Mouse (Mus musculus): ENCODE data around the gene Uaca.
A peak's percentile ranks its signal among the peaks of the same experiment; 100 is the strongest.
"Not testable (repeated sequence)": the region's sequence is repeated elsewhere in the genome, so short reads cannot be mapped to it uniquely, and the experiment has no call there.

Uaca gene

GRCm38 (mm10) chr9:60794841-60795351 lies 554 bp downstream of the Uaca start:
- peak; percentile 50 for DNase-seq (ENCODE audit: low read depth, low spot score)

GRCm38 (mm10) chr9:60796076-60796475 lies 1.7 kb downstream of the Uaca start:
- DNase-seq (ENCODE audit: low read depth, low spot score): no peak

DNA sequence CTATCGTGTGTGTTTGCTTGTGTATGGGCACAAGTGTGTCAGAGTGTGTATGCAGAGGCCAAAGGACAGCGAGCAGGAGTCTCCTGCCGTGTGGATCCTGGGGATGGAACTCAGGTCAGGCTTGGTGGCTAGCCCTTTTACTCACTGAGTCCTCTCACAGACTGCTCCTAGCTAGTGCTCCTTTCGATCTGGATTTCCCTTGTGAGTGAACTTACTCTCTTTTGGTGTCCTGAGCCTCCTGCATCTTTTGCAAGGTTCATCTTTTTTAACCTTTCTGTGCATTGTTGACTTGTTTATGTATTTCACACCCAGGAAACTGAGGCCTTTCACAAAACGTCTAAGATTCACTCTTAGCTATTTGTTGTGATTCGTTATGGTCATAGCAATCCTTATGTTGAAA lies 2.8 kb downstream of the Uaca start:
- no peak for DNase-seq (ENCODE audit: low read depth, low spot score)

- no peak for DNase-seq (ENCODE audit: low read depth, low spot score)
Observed at GRCm38 (mm10) chr9:60799061-60799460, 4.7 kb downstream of the Uaca start.

- DNase-seq (ENCODE audit: low read depth, low spot score): no peak
Observed at GRCm38 (mm10) chr9:60800663-60801382, 6.5 kb downstream of the Uaca start.

- no peak for DNase-seq (ENCODE audit: low read depth, low spot score)
Observed at GRCm38 (mm10) chr9:60801746-60802145, 7.4 kb downstream of the Uaca start.

DNA sequence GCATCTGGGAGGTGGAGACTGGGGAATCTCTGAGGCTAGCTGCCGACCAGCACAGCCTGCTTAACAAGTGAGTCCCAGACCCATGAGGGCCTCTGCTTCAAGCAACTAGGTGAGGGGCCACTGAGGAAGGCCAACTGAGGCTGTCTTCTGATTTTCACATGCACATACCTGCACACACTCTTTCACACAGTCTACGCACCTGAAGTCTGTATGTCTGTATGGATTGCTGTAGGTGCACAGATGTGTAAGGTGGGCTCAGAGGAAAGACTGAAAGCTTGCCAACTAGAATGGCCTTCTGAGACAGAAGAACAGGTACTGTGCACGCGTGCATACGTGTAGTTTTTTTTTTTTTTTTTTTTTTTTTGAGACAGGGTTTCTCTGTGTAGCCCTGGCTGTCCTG lies 8.0 kb downstream of the Uaca start:
- DNase-seq (ENCODE audit: low read depth, low spot score): no peak

DNA sequence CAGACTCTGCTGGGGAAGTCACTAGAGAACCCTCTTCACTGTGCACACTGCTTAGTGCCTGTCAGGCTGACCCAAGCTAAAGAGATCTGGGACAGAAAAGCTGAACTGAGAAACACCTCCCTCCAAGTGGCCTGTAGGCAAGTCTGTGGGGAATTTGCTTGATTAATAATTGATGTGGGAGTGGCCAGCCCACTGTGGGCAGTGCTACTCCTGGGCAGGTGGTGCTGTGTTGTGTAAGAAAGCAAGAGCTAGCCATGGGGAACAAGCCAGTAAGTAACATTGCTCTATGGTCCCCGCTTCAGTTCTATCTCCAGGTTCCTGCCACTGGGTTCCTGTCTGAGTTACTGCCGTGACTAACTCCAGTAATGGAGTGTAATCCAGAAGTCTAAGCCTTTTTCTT lies 11.7 kb downstream of the Uaca start:
- no peak for DNase-seq (ENCODE audit: low read depth, low spot score)

GRCm38 (mm10) chr9:60807996-60808395 lies 13.7 kb downstream of the Uaca start:
- DNase-seq (ENCODE audit: low read depth, low spot score): no peak

GRCm38 (mm10) chr9:60813139-60813880 lies 19.0 kb downstream of the Uaca start:
- DNase-seq (ENCODE audit: low read depth, low spot score): peak; percentile 77

DNA sequence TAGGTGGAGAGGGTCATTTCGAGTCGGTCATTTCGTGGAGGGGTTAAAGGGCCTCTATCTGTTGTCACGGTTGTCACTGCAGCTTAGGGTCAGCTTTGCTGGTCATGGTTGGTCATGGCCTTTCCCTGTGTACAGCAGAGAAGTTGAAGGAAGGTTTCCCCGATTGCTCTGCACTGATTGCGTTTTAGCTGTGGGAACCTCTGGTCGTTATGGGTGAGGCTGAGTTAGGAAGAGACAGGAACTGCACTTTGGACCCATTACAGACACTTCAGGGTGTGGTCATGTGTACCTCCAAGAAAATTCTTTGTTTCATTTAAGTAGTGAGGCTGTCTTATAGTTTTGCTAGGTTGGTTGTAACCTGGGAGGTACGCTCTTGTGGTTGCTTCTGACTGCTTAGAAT lies 21.2 kb downstream of the Uaca start:
- no peak for DNase-seq (ENCODE audit: low read depth, low spot score)

DNA sequence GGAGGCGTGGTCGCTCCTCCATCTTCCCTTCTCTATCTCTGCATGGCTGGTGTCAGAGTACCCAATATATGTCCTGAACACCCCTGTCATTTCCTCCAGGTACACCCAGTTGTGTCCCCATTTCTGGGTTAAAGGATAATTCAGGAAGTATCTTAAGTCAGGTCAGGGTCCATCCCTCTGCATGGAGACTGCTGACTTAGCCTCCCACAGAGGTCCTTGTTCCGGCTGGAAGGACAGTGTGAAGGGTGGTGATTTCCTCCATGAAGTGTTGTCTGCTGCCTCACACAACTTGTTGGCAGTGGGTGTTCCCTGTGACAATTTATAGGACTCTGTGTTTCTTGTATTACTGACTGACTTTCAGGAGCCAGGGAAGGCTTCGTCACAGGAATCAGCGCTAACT lies 23.2 kb downstream of the Uaca start:
- no peak for DNase-seq (ENCODE audit: low read depth, low spot score)

- not testable (repeated sequence) for DNase-seq (ENCODE audit: low read depth, low spot score)
Observed at GRCm38 (mm10) chr9:60818582-60818981, 24.2 kb downstream of the Uaca start.

DNA sequence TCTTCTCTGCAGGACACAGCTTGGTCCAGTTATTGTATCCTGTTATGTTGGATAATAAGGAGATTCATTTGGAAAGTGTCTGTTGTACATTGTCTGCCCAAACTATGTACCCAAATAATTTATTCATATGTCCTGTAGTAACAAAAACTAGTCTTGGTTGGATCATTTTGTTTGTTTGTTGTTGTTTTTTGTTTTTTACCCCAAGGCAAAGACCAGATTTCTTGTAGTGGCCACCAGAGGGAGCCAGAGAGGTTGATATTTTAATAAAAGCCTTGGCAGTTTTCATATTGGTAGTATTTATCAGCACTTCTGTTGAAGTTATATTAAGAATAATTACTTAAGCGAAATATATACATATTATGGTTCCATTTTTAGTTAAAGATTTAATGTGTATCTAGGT lies 25.0 kb downstream of the Uaca start:
- peak; percentile 48 for DNase-seq (ENCODE audit: low read depth, low spot score)

DNA sequence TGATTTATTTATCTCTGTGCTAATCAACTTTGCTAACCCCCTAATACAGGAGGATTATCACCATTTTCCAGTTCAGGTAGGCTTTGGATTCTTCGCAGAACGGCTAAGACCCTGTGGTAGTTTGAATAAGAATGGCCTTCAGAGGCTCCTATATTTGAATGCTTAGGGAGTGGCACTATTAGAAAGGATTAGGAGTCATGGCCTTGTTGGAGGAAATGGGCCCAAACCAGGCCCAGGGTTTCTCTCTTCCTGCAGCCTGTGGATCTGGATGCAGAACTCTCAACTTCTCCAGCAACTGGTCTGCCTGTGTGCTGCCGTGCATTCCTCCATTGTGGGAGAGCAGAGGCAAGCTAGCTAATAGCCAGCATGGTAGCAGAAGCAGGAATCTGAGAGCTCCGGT lies 27.2 kb downstream of the Uaca start:
- DNase-seq (ENCODE audit: low read depth, low spot score): no peak

DNA sequence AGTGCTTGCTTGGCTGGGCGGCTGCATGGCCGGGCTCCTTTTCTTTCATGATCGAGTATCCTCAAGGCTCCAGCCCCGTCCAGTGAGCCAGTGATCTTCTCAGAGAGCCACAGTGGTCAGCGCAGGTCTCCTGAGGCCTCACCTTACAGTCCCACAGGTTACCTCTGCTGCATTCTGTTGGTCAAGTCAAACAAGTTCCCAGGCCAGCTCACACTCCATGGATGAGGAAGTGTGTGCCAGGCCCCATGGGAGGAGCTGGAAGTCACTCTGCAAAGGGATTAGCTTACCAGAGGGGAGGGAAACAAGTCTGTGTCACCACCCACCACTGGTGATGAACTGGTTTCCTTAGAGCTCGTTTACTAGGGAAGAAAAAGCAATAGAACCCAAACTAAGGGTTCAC lies 28.3 kb downstream of the Uaca start:
- no peak for DNase-seq (ENCODE audit: low read depth, low spot score)

DNA sequence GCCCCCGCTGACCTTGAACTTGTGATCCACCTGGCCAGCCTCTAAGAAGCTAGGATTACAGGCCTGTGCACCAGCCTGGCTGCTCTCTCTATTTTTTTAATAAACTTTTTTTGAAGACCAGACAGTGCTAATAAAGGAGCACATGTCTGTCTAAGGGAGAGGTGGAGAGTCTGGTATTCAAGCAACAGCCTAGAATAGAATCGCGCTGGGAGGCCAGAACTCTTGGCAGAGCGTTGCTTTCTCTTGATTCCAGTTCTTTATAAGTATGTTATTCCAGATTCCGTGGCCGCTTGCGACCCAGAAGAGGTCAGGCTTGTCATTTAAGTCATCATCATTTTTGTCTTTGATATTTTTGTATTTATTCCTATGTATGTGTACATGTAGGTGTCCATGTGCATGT lies 31.2 kb downstream of the Uaca start:
- DNase-seq (ENCODE audit: low read depth, low spot score): no peak

- DNase-seq (ENCODE audit: low read depth, low spot score): no peak
Observed at GRCm38 (mm10) chr9:60826759-60827158, 32.4 kb downstream of the Uaca start.

DNA sequence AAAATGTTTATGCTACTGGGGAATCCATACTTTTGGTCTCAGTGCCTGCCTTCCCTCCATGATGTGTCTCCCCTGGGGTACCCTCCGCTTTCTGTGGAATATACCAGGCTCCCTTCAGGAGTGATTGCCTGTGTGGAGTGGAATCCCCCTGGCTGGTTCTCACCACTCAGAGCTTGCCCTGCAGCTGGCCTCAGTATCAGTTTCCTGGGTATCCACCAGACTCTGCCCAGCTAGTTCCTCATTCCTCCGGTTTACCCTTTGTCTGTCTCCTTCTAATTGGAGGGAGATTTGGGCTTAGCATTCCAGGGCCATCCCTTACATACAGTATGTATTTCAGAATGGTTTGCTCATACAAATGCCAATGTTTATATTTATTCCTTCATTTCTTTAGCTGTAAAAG lies 33.9 kb downstream of the Uaca start:
- no peak for DNase-seq (ENCODE audit: low read depth, low spot score)

DNA sequence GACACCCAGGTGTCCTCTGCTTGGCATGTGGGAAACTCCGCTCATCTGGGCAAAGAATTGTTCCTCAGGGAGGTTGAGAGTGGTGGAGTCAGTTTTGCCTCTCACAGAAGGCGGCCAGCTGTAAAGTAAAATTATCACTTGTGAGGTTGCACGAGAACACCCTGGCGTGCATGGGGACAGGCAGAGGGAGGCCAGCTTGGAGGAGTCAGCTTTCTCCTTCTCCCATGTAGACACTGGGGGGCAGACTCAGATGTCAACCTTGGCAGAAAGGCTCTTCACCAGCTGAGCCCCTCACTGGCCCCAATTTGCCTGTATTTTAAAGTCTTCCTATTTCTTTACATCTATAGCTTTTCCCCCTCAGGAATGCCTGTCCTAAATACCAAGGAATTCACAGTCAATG lies 35.3 kb downstream of the Uaca start:
- no peak for DNase-seq (ENCODE audit: low read depth, low spot score)

DNA sequence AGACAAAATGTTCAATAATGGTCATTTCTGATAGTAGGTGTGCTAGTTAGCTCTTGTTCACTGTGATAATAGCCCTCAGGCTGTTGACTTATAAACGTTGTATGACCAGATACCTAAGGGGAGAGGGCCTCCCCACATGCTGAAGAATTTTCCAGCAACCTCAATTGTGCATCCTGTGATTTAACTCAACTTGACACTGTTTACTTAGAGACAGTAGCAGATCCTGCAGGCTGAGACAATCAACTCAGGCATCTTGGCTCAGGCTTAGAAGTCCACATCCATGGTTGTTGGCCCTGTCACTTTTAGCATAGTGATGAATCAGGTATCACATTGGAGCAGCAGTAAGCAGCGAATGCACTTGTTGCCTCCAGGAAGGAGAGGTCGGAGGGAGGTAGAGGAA lies 35.7 kb downstream of the Uaca start:
- no peak for DNase-seq (ENCODE audit: low read depth, low spot score)

GRCm38 (mm10) chr9:60832233-60832632 lies 37.9 kb downstream of the Uaca start:
- DNase-seq (ENCODE audit: low read depth, low spot score): no peak

DNA sequence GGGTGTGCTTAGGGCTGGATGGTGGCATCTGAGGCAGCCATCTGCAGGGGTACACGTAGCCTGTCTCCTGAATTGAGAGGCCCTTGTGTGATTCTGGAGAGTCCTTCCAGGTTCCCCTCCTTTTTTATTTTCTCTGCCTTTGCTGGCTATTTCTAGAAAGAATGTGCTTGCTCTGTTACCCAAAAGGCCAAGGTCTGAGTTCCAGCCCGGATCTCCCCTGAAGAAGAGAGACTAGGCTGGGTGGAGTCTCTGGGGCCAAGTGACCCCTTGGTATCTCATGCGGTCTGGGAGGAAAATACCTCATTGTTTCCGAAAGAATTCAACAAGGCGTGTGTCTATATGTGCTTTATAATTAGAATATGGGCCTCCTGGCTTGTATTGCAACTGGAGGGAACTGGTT lies 41.8 kb downstream of the Uaca start:
- no peak for DNase-seq (ENCODE audit: low read depth, low spot score)

Measured in mesoderm, embryonic 11.5 days (tissue).